Mouse (Mus musculus) limb, embryonic 14.5 days (tissue): ENCODE data around the gene Zfp362. TPM values are rescaled to one million over a fixed set of nuclear protein-coding genes. Genes with fewer than 3 reads are reported as not detected.

Experiments used
- ATAC-seq: fragments of 200-750 bp; cut with Nextera tagmentation; 2 replicates; pipeline ENCODE4 v1.8.0; 2017; ENCODE audit warnings: low read depth, moderate number of reproducible peaks, moderate TSS enrichment; ENCODE audit not compliant: low FRiP score
- DNase-seq: peaks from one replicate; pipeline ENCODE4 v3.0.0-alpha.2; 2015; ENCODE audit warnings: low spot score
- H3K27ac ChIP-seq: fragments of 300-500 bp; sonication (generic); replicated peaks from 2 replicates; pipeline ENCODE4 v1.5.1; 2014; ENCODE audit warnings: low read depth, mild to moderate bottlenecking, low read length, moderate library complexity, mixed read lengths
- H3K27me3 ChIP-seq: fragments of 300-500 bp; sonication (generic); 2 replicates; pipeline ENCODE4 v1.6.1; 2014; ENCODE audit warnings: low read length, mixed read lengths; ENCODE audit not compliant: control insufficient read depth, insufficient read depth
- H3K36me3 ChIP-seq: fragments of 300-500 bp; sonication (generic); 2 replicates; pipeline ENCODE4 v1.6.1; 2014; ENCODE audit warnings: mild to moderate bottlenecking, low read length, moderate library complexity, mixed read lengths; ENCODE audit not compliant: control insufficient read depth, insufficient read depth
- H3K4me1 ChIP-seq: fragments of 300-500 bp; sonication (generic); 2 replicates; pipeline ENCODE4 v1.6.1; 2014; ENCODE audit warnings: antibody characterized with exemption, low read length, mixed read lengths; ENCODE audit not compliant: control insufficient read depth, insufficient read depth
- H3K4me2 ChIP-seq: fragments of 300-500 bp; sonication (generic); replicated peaks from 2 replicates; pipeline ENCODE4 v1.6.1; 2014; ENCODE audit warnings: low read depth, mild to moderate bottlenecking, low read length, moderate library complexity; ENCODE audit not compliant: severe bottlenecking
- H3K4me3 ChIP-seq: fragments of 300-500 bp; sonication (generic); replicated peaks from 2 replicates; pipeline ENCODE4 v1.5.1; 2014; ENCODE audit warnings: low read length
- H3K9ac ChIP-seq: fragments of 300-500 bp; sonication (generic); 2 replicates; pipeline ENCODE4 v1.6.1; 2014; ENCODE audit warnings: mild to moderate bottlenecking, low read depth, low read length, moderate library complexity; ENCODE audit not compliant: severe bottlenecking
- H3K9me3 ChIP-seq: fragments of 300-500 bp; sonication (generic); 2 replicates; pipeline ENCODE4 v1.6.1; 2016; ENCODE audit warnings: low read length; ENCODE audit not compliant: control insufficient read depth
- POLR2A ChIP-seq: fragments of 200-500 bp; IDR thresholded peaks from 2 replicates; pipeline ENCODE4 v1.8.0; 2012; ENCODE audit warnings: inconsistent platforms, mild to moderate bottlenecking, moderate library complexity, borderline replicate concordance; ENCODE audit not compliant: insufficient read depth, insufficient read length; ENCODE audit errors: extremely low read depth
- WGBS: fragments of 180-500 bp; shearing (Covaris S2); extraction: QIAGEN DNeasy Blood & Tissue Kit; methylation state at CpG from one replicate; pipeline ENCODE4 v1.1.7; 2014; 5-methylcytosine and 5-hydroxymethylcytosine counted together
- polyA plus RNA-seq, 2 experiments: library from polyadenylated mRNA; depleted of rRNA in 1 of 2; stranded (reverse) in 1 of 2; unstranded in 1 of 2; fragments of >200 nt; fragmentation: Nextera tagmentation in 1 of 2; extraction: Ambion mirVana in 1 of 2; gene quantifications; 2 replicates each; pipeline versions ENCODE4 v1.2.1 to v1.2.3; 2012 to 2014

Zfp362 gene
- polyA plus RNA-seq, 2 experiments = 38.7 to 87.2 TPM

DNA sequence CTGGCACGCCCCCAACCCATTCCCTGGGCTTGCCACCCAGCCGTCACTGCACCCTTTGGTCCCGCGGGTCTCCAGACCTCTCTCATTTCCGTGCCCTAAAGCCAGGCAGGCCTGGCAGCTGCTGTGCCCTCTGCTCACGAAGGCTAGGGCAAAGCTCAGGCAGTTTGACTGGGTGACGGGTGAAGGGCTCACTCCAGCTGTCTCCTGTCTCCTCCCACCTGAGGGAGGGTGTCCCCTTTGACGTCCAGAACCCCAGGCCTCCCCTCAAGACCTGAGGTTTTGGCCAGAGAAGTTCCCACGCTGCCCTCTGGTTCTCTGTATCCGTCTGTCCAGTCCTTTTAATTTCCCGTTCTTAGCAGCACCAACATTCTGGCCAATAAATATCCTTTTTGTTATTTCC, 32.0 kb downstream of the Zfp362 start:
- Histone ChIP-seq H3K4me3 (no peak overlapping the region), H3K4me1 (no peaks in the 10 kb centered on the region), H3K36me3 (peaks cover 68% of the 10 kb centered on the region), H3K9ac (no peak overlapping the region), H3K27me3 (no peaks in the 10 kb centered on the region), H3K9me3 (no peaks in the 10 kb centered on the region), H3K4me2 (no peak overlapping the region), H3K27ac (no peak overlapping the region)
- WGBS = 89% methylated on average over 11 of the region's 11 CpGs
- TF ChIP-seq POLR2A = no peak
- DNase-seq (no peak), ATAC-seq (no peak)

DNA sequence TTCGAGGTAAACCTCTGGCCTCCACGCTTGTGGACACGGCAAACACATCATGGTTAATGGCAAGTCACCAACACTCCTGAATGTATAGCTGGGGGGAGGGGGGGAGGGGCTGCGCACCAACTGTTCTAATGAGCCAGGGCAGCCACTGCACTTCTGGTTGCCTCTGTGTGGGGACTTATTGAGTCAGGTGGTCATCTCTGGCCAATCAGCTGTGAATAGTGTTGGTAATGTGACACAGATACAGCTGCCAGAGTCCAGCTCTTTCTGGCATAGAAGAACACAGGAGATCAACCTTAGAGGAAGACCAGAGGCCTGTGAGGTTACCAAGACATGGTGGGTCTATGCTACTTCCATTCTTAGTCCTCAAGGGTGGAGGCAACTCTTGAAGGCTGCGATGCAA, 35.1 kb downstream of the Zfp362 start:
- Histone ChIP-seq H3K9ac (no peak overlapping the region), H3K4me1 (no peaks in the 10 kb centered on the region), H3K27me3 (no peaks in the 10 kb centered on the region), H3K9me3 (no peaks in the 10 kb centered on the region), H3K27ac (no peak overlapping the region), H3K4me2 (no peak overlapping the region), H3K36me3 (peaks cover 37% of the 10 kb centered on the region), H3K4me3 (no peak overlapping the region)
- no peak for TF ChIP-seq POLR2A
- ATAC-seq (peak; percentile 35; the same call in 1 of the 2 replicates), DNase-seq (peak; percentile 26)
- WGBS = 60% methylated on average over 5 of the region's 5 CpGs

DNA sequence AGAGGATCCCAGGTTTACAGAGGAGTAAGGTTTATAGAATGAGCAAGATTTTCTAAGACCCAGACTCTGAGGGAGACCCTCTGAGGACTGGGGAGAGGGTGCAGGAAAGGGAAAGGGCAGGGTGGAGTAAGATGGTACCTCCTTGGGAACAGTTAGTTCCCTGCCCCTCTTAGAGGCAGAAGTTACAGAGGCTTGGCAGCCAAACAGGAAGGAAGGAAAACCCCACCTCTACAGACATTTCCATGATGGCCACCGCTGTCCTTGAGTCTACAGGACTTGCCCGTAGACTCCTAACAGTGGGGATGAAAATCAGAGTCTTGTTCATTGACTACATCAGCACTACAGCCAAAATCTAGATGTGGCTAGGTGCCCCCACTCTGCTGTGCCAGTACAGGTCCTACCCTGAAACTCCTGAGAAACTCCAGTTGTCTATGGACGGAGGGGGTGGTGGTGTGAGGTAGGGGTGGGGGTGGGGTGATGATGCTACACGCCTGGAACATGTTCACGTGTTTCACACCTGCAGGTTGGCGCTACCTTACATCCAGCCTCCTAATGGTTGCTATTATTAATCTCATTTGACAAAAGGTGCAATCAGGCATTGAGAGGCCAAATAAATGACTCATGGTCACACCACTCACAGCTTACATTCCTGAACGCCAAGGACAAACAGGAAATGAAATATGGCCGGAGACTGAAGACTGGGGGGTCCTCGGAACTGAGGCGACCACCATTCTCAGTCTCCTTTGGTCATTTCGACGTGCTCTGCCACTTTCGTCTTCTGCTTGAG, 36.1 kb downstream of the Zfp362 start:
- Histone ChIP-seq H3K4me1 (no peaks in the 10 kb centered on the region), H3K27me3 (no peaks in the 10 kb centered on the region), H3K4me2 (no peak overlapping the region), H3K9ac (no peak overlapping the region), H3K4me3 (no peak overlapping the region), H3K27ac (no peak overlapping the region), H3K9me3 (no peaks in the 10 kb centered on the region), H3K36me3 (peaks cover 28% of the 10 kb centered on the region)
- WGBS = 82% methylated on average over 13 of the region's 13 CpGs
- TF ChIP-seq POLR2A = no peak
- DNase-seq = no peak
- no peak for ATAC-seq

DNA sequence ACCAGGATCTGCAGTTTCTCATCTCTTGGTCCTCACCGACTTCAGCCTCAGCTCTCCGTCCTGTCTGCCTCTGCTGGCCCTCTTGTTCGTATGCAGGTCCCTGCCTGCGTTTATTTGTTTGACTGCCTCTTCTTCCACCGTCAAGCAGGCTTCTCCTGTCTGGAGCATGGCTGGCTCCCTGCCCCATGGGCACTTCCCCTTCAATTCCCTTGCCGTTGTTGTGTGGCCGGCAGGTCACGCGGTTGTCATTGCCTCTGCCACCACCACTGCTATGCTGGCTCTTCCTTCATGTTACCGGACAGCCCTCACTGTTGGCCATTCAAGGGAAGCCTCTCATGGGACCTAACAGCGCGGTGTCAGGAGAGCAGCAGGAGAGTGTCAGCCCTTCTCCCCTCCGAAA, 37.7 kb downstream of the Zfp362 start:
- ATAC-seq (no peak), DNase-seq (no peak)
- no peaks in the 10 kb centered on the region for H3K4me1 ChIP-seq
- no peak overlapping the region for H3K27ac ChIP-seq
- H3K9ac ChIP-seq = no peak overlapping the region
- peaks cover 11% of the 10 kb centered on the region for H3K36me3 ChIP-seq
- 0 out of 2 replicates have a peak, but pooled peaks cover under 1% of the 10 kb centered on the region for H3K9me3 ChIP-seq
- no peak overlapping the region for H3K4me2 ChIP-seq
- H3K27me3 ChIP-seq = no peaks in the 10 kb centered on the region
- no peak for TF ChIP-seq POLR2A
- 75% methylated on average over 13 of the region's 13 CpGs for WGBS
- H3K4me3 ChIP-seq = no peak overlapping the region

DNA sequence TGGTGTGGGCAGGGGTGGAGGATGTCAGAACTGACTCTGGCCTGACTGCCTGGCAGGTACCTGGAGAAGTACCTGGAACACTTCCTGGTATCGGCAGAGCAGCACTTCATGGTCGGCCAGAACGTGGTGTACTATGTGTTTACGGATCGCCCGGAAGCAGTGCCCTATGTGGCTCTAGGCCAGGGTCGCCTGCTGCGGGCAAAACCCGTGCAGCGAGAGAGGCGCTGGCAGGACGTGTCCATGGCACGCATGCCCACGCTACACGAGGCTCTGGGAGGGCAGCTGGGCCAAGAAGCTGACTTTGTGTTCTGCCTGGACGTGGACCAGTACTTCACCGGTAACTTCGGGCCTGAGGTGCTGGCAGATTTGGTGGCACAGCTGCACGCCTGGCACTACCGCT, 38.9 kb downstream of the Zfp362 start:
- Histone ChIP-seq H3K4me1 (no peaks in the 10 kb centered on the region), H3K36me3 (no peaks in the 10 kb centered on the region), H3K4me2 (no peak overlapping the region), H3K9me3 (0 out of 2 replicates have a peak, but pooled peaks cover 3% of the 10 kb centered on the region), H3K4me3 (no peak overlapping the region), H3K27me3 (no peaks in the 10 kb centered on the region), H3K27ac (no peak overlapping the region), H3K9ac (no peak overlapping the region)
- DNase-seq (no peak), ATAC-seq (no peak)
- TF ChIP-seq POLR2A = no peak
- 90% methylated on average over 20 of the region's 20 CpGs for WGBS

DNA sequence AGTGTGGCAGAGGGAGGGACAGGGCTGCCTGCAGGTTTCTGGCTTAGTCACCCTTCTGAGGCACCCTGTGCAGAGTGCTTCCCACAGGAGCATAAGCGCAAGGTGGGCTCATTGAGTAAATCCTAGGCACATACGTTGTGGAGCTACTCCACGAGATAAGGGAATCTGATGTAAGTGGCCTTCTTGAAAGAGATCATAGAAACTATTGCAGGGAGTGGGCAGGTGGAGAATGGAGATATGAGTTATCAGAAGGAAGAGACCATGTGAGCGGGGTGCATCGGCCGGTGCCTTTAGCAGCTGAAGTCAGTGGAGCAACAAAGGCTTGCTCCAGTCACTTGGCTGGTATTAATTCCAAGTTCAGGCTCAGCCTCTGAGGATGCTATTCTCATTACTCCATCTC, 45.8 kb downstream of the Zfp362 start:
- Histone ChIP-seq H3K36me3 (peaks cover 2% of the 10 kb centered on the region; the same call in 1 of the 2 replicates), H3K9me3 (0 out of 2 replicates have a peak, but pooled peaks cover 3% of the 10 kb centered on the region), H3K9ac (no peak overlapping the region), H3K4me1 (no peaks in the 10 kb centered on the region), H3K27ac (no peak overlapping the region), H3K27me3 (no peaks in the 10 kb centered on the region), H3K4me3 (no peak overlapping the region), H3K4me2 (no peak overlapping the region)
- no peak for ATAC-seq
- no peak for DNase-seq
- WGBS = 91% methylated on average over 6 of the region's 6 CpGs
- TF ChIP-seq POLR2A = no peak
